Mouse (Mus musculus) G1E (cell line): Measurements from ENCODE around the gene Ric8a.

Source experiments
- CTCF ChIP-seq: IDR thresholded peaks from 2 replicates; pipeline ENCODE4 v1.5.1; 2012; ENCODE audit warnings: low read depth, low read length, inconsistent platforms, mixed read lengths
- GATA1 ChIP-seq: IDR thresholded peaks from 2 replicates; pipeline ENCODE4 v1.6.1; 2012; ENCODE audit warnings: borderline replicate concordance, low read length, inconsistent platforms, mixed read lengths
- POLR2AphosphoS5 ChIP-seq: IDR thresholded peaks from 2 replicates; pipeline ENCODE4 v1.6.1; 2012; ENCODE audit warnings: low read depth, low read length, inconsistent platforms; ENCODE audit not compliant: insufficient replicate concordance
- TAL1 ChIP-seq: conservative IDR thresholded peaks from 2 replicates; pipeline ENCODE4 v1.6.1; 2012; ENCODE audit warnings: low read depth, low read length, inconsistent platforms, mixed read lengths

GRCm38 (mm10) chr7:140831447-140831846, 25.3 kb upstream of the Ric8a start:
- TF ChIP-seq POLR2AphosphoS5 (no peak), CTCF (no peak), GATA1 (no peak), TAL1 (no peak)
